Mouse (Mus musculus): ENCODE results near the gene Tmem62.
"Not testable (repeated sequence)": the region's sequence is repeated elsewhere in the genome, so short reads cannot be mapped to it uniquely, and the experiment has no call there.

Gene Tmem62

GRCm38 (mm10) chr2:120976990-120977925, at the start of gene Tmem62:
Tmem62 (plus strand) TSS chr2:120977017.
- DNase-seq = peak; percentile 84

GRCm38 (mm10) chr2:120933038-120933437, 43.8 kb upstream of the Tmem62 start:
- no peak for DNase-seq

GRCm38 (mm10) chr2:120951208-120951607, 25.6 kb upstream of the Tmem62 start:
- peak; percentile 69 for DNase-seq

- no peak for DNase-seq
These were observed 24.5 kb upstream of the Tmem62 start for GRCm38 (mm10) chr2:120952176-120952938.

DNA sequence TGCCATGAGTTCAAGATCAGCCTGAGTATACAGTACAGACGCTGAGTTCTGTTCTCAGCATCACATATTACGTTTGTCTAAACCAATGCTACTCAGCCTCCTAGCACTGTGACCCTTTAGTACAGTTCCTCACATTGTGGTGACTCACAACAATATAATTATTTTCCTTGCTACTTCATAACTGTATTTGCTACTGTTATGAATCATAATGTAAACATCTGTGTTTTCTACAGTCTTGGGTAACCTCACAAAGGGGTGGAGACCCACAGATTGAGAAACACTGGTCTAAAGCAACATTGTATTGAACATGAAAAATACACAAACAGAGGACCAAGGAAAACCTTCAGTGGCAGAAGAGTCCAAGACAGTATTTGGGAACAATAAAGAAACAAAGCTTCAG, 17.5 kb upstream of the Tmem62 start:
- no peak for DNase-seq

DNA sequence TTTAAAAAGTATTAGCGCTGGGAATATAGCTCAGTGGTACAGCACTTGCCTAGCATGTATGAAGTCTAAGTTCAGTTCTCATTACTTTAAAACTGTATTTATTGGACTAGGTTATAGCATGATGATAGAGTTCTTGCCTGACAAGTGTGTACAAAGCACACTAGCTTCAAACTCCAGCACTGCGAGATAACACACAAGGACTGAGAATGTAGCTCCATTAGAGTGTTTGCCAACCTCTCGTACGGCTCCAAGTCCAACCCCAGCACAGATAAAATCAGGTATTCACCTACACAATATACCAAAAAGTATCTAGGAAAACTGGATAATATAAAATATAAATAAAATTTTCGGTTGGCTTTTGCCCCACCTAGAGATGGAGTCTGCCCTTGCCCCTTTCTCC, 17.0 kb upstream of the Tmem62 start:
- DNase-seq = no peak

DNA sequence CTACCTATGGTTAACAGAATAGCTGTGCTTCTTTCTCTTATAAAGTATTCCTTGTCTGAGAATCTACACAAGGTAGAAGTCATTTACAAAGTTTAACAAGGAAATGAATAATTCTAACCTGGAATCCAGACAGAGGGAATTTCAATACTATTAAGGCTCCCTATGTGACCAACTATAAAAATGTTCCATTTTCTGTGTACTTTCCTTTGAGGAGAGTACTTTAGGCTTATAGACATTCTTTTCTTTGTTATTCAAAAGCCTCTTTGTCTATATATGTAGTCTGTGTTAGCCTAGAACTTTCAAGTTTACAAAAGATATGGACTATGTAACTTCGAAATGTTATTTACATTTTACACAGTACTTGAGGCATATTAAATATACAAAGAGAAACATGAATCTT, 16.6 kb upstream of the Tmem62 start:
- DNase-seq = no peak

- no peak for DNase-seq
These were observed 13.7 kb upstream of the Tmem62 start for GRCm38 (mm10) chr2:120963110-120963509.

DNA sequence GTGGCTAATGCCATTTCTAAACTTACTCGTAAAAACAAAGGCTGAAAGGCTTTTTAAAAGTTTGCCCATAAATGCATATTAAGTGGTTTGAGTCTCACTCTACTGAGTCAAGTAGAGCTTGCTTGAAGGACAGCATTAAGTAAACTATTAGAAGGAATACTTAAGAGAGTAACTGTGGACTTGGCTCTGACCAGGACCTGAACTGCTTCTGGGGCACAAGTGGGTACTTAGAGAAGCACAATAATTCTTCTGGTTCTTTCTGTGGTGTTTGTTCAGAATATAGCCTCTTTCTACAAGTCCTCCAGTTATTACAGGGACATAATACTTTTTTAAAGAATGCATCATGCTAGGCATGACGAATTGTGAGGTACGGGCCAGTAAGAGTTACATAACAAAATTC, 11.3 kb upstream of the Tmem62 start:
- no peak for DNase-seq

GRCm38 (mm10) chr2:120970045-120970539, 6.7 kb upstream of the Tmem62 start:
- no peak for DNase-seq

DNA sequence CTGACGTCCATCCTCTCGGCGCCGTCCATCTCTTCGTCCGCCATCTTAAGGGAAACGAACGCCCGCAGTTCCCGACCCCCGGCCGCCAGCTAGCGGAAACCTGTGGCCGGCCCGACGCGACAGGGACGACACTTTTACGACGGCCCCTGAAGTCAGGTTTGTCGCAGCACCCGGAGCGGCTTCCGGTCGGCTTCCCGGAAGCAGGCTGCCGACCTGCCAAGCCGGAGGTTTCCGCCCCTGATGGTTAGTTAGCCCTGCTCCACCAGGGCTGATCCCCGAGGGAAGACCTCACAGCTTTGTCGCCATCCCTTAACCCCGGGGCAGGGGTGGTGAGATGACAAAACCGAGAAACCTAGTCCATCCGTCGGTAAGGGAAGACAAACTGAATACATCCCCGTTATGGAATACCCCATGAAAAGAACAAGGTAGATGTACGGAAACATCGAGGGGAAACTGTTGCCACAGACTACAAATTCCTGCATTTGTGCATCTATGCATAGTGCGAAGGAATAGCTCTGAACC, 6.2 kb upstream of the Tmem62 start, which contains the start of gene Ubr1:
Gene Ubr1 (minus strand): TSS at position 157 of the 522 bp plus-strand sequence.
- DNase-seq = peak; percentile 88

DNA sequence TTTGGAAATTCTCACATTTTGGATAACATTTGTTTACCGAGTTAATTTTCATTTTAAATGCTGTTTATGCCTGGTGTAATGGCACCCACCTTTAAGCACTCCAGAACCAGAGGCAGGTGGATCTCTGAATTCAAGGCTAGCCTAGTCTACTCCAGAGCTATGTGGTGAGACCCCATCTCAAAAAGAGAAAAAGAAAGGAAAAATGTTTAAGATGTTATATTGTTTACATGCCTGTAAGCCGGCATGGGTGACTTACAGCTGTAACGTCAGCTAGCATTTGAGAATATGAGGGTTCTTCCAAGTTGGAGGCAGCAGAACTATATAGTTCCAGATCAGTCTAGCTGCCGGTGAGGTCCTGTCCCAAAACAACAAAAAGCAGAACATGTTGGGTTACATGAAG, 5.1 kb upstream of the Tmem62 start:
- no peak for DNase-seq

DNA sequence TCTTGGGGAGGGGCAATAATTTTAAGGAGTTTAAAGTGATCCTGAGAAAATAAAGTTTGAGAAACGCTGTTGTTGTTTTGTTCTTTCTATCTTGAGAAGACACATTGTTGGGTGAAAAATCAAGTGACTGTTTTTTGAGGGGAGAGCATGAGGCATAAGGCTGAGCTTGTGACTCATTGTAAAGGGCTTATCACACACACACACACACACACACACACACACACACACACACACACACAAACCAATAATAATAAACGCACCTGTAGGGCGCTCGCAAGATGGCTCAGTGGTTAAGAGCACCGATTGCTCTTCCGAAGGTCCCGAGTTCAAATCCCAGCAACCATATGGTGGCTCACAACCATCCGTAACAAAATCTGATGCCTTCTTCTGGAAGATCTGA, 4.6 kb upstream of the Tmem62 start:
- DNase-seq = not testable (repeated sequence)

- peak; percentile 51 for DNase-seq
These were observed 3.9 kb upstream of the Tmem62 start for GRCm38 (mm10) chr2:120972964-120973363.

DNA sequence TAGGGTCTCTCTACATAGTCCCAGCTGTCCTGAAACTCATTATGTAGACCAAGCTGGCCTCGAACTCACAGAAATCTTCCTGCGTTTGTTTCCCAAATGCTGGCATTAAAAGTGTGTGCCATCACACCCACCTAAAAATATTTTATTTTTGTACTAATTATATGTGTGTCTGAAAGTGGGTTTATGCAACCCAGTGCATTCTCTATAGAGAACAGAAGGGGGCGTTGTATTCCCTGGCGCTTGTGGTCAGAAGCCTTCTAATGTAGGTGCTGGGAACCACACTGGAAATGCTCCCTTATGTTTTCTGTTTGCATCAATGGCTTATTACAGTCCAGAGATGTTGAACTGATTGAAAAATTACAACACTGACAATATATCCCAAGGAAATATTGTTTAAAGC, 509 bp upstream of the Tmem62 start:
- peak; percentile 45 for DNase-seq

DNA sequence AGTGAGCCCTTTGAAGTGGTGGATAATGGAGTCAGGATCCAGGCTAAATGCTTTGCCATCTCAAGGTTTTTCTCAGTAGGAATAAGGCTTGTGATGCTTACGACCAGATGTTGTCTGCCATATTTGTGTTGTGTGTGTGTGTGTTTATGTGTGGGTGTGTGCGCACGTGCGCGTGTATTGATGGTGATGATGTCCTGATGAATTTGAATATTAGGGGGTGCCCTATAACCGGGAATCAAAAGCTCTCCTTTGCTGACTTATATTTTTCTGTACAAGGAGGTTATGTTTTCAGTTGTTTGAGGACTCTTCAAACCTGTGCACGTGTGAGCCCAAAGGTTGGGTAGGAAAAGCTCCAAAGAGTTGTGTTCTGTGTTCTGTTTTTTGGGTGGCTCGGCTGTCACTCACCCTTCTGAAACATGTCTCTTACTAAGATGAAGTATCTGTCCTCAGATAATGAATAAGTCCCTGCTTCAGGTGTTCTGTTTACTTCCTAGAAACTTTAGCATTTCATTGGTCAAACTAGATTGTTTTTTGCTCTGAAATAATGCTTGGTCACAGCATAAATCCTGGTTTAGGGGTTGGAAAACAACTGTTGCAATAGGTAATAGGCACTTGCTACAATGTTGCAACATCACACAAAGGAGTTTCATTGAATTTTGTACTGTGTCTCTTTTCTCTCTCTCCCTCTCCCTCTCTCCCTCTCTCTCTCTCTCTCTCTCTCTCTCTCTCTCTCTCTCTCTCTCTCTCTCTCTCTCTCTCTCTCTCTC, 1.3 kb downstream of the Tmem62 start:
- DNase-seq = no peak

- DNase-seq = no peak
These were observed 1.8 kb downstream of the Tmem62 start for GRCm38 (mm10) chr2:120978693-120979037.

- DNase-seq = no peak
These were observed 3.0 kb downstream of the Tmem62 start for GRCm38 (mm10) chr2:120979819-120980218.

GRCm38 (mm10) chr2:120980861-120981260, 4.0 kb downstream of the Tmem62 start:
- no peak for DNase-seq

DNA sequence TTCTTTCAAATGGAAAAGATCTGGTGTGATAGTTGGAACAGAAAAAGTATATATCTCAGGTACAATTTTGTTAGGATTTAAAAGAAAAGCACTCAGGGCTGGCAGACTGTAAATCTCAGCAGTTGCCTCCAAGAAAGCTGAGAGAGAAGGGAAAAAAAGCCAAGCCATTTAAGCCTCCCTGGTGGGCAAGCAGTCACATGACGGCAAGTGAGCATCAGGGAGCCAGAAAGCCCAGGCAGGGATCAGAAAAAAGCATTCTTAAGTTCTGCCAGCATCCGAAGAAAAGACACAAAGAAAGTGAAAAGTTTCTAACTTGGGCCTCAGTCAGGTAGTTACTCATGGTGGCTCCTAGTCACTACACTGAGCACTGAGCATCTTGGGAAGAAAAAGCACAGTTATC, 6.8 kb downstream of the Tmem62 start:
- no peak for DNase-seq

- no peak for DNase-seq
These were observed 8.4 kb downstream of the Tmem62 start for GRCm38 (mm10) chr2:120985241-120985640.

GRCm38 (mm10) chr2:120991196-120991595, 14.4 kb downstream of the Tmem62 start:
- DNase-seq = no peak

DNA sequence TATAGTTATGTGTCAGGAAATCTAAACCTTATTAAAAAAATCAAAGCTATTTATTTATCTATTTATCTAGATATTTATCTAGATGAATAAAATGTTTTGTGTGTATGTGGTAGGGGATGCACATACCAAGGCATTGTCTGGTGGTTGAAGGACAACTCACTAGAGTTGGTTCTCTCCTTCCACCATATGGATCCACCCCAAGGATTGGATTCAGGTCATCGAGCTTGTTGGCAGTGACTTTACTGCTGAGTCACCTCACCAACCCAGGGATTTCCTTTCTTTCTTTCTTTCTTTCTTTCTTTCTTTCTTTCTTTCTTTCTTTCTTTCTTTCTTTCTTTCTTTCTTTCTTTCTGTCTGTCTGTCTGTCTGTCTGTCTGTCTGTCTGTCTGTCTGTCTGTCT, 19.8 kb downstream of the Tmem62 start:
- DNase-seq = not testable (repeated sequence)

Data from cerebellum, adult 9-11 months (tissue).